Mouse (Mus musculus) midbrain, postnatal 0 days (tissue): Measurements from ENCODE around the gene Dexi. TPM values are rescaled to one million over a fixed set of nuclear protein-coding genes. Genes with fewer than 3 reads are reported as not detected.

Experiments
- ATAC-seq: fragments of 200-750 bp; cut with Nextera tagmentation; 2 replicates; pipeline ENCODE4 v1.8.0; 2017; ENCODE audit warnings: moderate number of reproducible peaks, mild to moderate bottlenecking, moderate TSS enrichment, moderate library complexity; ENCODE audit not compliant: low FRiP score
- DNase-seq: peaks from one replicate; pipeline ENCODE4 v3.0.0-alpha.2; 2015; ENCODE audit warnings: low spot score
- H3K27ac ChIP-seq: fragments of 300-500 bp; sonication (generic); 2 replicates; pipeline ENCODE4 v1.5.1; 2014; ENCODE audit warnings: low read depth, mild to moderate bottlenecking, low read length, mixed read lengths
- H3K27me3 ChIP-seq: fragments of 300-500 bp; sonication (generic); 2 replicates; pipeline ENCODE4 v1.6.1; 2014; ENCODE audit warnings: low read length, control low read depth, mixed read lengths; ENCODE audit not compliant: insufficient read depth
- H3K36me3 ChIP-seq: fragments of 300-500 bp; sonication (generic); 2 replicates; pipeline ENCODE4 v1.6.1; 2014; ENCODE audit warnings: low read length, control low read depth, mixed read lengths; ENCODE audit not compliant: insufficient read depth
- H3K4me1 ChIP-seq: fragments of 300-500 bp; sonication (generic); 2 replicates; pipeline ENCODE4 v1.6.1; 2014; ENCODE audit warnings: mild to moderate bottlenecking, control low read depth, antibody characterized with exemption, low read length, mixed read lengths; ENCODE audit not compliant: insufficient read depth
- H3K4me2 ChIP-seq: fragments of 300-500 bp; sonication (generic); 2 replicates; pipeline ENCODE4 v1.6.1; 2014; ENCODE audit warnings: low read depth, mild to moderate bottlenecking, low read length, mixed read lengths; ENCODE audit not compliant: poor library complexity, severe bottlenecking
- H3K4me3 ChIP-seq: fragments of 300-500 bp; sonication (generic); 2 replicates; pipeline ENCODE4 v1.5.1; 2014; ENCODE audit warnings: low read depth, mild to moderate bottlenecking, low read length, moderate library complexity
- H3K9ac ChIP-seq: fragments of 300-500 bp; sonication (generic); replicated peaks from 2 replicates; pipeline ENCODE4 v1.6.1; 2014; ENCODE audit warnings: mild to moderate bottlenecking, low read length, moderate library complexity, mixed read lengths; ENCODE audit not compliant: poor library complexity, severe bottlenecking
- H3K9me3 ChIP-seq: fragments of 300-500 bp; sonication (generic); 2 replicates; pipeline ENCODE4 v1.6.1; 2016; ENCODE audit warnings: low read length, control low read depth
- CTCF ChIP-seq: IDR thresholded peaks from 2 replicates; pipeline ENCODE4 v1.5.1; 2016; ENCODE audit warnings: antibody characterized with exemption, mild to moderate bottlenecking
- WGBS: fragments of 180-500 bp; shearing (Covaris S2); extraction: QIAGEN DNeasy Blood & Tissue Kit; methylation state at CpG from one replicate; pipeline ENCODE4 v1.1.7; 2014; 5-methylcytosine and 5-hydroxymethylcytosine counted together
- polyA plus RNA-seq: library from polyadenylated mRNA; unstranded; fragments of >200 nt; fragmentation: Nextera tagmentation; extraction: Ambion mirVana; gene quantifications from 2 replicates; pipeline ENCODE4 v1.2.1, GENCODE M21; 2015
- total RNA-seq: library from RNA; depleted of rRNA; stranded (reverse); fragments of >200 nt; gene quantifications from 2 replicates; pipeline ENCODE4 v1.2.3, GENCODE M21; 2014

Dexi gene
- total and polyA plus RNA-seq, 2 experiments from 2014 or later, result 18.2 to 38.0 TPM

DNA sequence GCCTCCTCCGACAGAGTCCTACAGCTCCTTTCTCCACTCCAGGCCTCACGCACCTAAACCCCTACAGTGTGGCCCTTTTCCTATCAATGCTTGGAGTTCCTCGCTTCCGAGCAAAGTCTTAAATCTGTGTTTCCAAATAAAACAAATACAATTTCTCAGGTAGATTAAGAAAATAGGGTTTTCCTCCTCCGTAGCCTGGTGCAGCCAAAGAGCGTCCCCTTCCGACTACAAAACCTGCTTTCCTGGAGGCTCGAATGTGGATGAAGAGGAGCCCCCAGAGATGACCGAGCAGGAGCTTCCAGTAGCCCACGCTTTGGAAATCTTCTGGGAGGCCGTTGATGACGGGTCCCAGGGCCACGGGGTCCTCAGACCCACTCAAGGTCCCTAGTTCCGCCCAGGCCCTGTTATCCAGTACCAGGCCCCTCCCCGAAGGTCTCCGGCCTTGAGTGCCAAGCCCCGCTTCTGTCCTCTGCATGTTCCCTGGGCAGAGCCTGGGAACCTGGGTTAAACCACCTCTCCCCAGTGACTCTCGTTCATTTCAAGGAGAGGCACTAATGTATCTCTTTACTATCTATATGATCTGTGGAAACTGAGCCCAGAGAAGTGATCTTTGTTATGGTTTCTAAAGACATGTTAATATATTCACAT is 52.2 kb downstream of the Dexi start:
- 0 out of 2 replicates have a peak, but pooled peaks cover 5% of the 10 kb centered on the region for H3K27me3 ChIP-seq
- no peaks in the 10 kb centered on the region for H3K9me3 ChIP-seq
- H3K36me3 ChIP-seq, result no peaks in the 10 kb centered on the region
- no peaks in the 10 kb centered on the region for H3K4me1 ChIP-seq
- DNase-seq, result no peak
- no peak overlapping the region for H3K4me2 ChIP-seq
- no peak overlapping the region for H3K27ac ChIP-seq
- no peak overlapping the region for H3K9ac ChIP-seq
- ATAC-seq, result no peak
- TF ChIP-seq CTCF, result no peak
- WGBS, result 84% methylated on average over 18 of the region's 18 CpGs
- no peak overlapping the region for H3K4me3 ChIP-seq

DNA sequence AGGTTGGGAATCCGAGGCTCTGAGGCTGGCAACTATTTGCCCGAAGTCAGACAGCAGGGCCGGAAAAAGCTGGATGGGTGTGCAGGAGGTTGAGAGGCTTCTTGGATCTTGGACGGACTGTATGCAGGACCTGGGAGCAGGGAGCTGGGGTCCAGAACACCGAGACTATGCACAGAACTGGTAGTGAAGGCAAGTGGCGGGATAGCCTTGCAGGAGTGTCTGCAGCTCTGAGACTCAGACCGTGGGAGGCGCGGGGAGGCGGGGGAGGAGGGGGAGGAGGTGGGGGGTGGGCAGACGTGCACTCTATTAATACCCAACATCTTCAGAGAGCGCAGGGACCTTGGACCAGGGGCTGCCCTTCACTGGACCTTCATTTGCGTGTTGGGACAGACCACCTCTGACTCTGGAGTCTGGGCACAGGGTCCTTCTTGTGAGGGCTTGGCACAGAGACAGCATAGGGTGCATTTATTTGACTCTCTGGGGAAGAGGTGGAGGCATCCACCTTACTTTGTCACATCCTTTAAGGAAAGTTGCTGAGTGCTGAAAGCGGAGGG is 52.9 kb downstream of the Dexi start:
- TF ChIP-seq CTCF, result no peak
- Histone ChIP-seq H3K4me3 (no peak overlapping the region), H3K27ac (no peak overlapping the region), H3K36me3 (no peaks in the 10 kb centered on the region), H3K4me1 (no peaks in the 10 kb centered on the region), H3K27me3 (0 out of 2 replicates have a peak, but pooled peaks cover 5% of the 10 kb centered on the region), H3K9ac (no peak overlapping the region), H3K4me2 (peak overlapping the region; percentile 33), H3K9me3 (no peaks in the 10 kb centered on the region)
- ATAC-seq (no peak), DNase-seq (no peak)
- 23% methylated on average over 14 of the region's 14 CpGs for WGBS

DNA sequence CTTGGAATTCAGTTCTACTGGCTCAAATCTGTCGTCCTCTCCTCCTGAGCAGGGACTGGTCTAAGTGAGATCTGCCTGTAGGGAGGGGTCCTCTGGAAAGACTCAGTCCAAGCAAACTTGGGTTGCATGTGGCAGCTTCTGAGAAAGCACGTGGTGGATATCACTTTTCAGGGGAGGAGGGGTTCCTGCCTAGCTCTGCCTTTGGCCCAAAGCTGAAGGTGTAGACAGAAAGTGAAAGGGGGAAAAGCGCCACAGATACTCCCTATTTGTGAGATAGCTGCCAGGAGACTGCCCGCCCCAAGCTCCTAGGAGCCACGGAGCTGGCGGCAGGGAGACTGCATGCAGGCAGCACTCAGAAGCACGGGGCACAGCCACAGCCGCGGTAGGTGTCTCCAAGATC is 53.4 kb downstream of the Dexi start:
- H3K4me3 ChIP-seq, result no peak overlapping the region
- TF ChIP-seq CTCF, result no peak
- DNase-seq (no peak), ATAC-seq (no peak)
- no peaks in the 10 kb centered on the region for H3K36me3 ChIP-seq
- no peaks in the 10 kb centered on the region for H3K4me1 ChIP-seq
- H3K27me3 ChIP-seq, result 0 out of 2 replicates have a peak, but pooled peaks cover 5% of the 10 kb centered on the region
- no peak overlapping the region for H3K27ac ChIP-seq
- 8% methylated on average over 9 of the region's 9 CpGs for WGBS
- no peak overlapping the region for H3K9ac ChIP-seq
- H3K9me3 ChIP-seq, result no peaks in the 10 kb centered on the region
- peak overlapping the region; percentile 33 for H3K4me2 ChIP-seq

DNA sequence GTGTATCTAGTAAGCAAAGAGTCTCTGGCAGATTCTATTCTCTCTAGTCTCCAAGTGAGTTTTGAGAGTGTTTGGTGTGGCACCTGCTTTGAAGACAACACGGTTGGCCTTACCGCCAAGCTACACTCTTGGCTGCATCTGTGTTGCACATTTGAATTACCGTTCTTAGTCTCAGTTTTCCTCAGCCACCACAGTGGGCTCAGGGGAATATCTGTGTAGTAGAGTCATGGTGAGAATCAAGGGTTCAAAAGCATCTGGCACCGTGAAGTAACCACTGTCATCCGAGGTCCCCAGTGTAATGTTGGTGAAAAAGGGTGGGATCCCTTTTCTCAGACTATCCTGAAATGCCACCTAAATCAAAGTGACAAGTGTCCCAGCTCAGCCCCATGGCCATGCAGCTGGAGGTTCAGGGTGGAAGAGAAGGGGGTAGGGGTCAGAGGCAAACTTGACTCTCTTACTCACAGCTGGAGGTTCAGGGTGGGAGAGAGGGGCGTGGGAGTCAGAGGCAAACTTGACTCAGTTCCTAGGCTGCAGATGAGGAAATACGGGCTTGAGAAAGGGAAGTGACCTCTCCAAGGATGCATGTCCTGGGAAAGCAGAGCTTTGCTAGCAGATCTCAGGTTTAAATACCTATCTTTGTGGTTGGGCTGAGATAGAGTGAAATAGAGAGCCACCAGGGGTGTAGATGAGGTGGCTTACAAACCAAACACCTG is 53.9 kb downstream of the Dexi start:
- ATAC-seq, result no peak
- H3K9me3 ChIP-seq, result no peaks in the 10 kb centered on the region
- no peak overlapping the region for H3K4me3 ChIP-seq
- H3K27ac ChIP-seq, result no peak overlapping the region
- H3K4me2 ChIP-seq, result no peak overlapping the region
- DNase-seq, result no peak
- no peaks in the 10 kb centered on the region for H3K4me1 ChIP-seq
- H3K9ac ChIP-seq, result no peak overlapping the region
- 0 out of 2 replicates have a peak, but pooled peaks cover 5% of the 10 kb centered on the region for H3K27me3 ChIP-seq
- 82% methylated on average over 7 of the region's 7 CpGs for WGBS
- no peaks in the 10 kb centered on the region for H3K36me3 ChIP-seq
- no peak for TF ChIP-seq CTCF

DNA sequence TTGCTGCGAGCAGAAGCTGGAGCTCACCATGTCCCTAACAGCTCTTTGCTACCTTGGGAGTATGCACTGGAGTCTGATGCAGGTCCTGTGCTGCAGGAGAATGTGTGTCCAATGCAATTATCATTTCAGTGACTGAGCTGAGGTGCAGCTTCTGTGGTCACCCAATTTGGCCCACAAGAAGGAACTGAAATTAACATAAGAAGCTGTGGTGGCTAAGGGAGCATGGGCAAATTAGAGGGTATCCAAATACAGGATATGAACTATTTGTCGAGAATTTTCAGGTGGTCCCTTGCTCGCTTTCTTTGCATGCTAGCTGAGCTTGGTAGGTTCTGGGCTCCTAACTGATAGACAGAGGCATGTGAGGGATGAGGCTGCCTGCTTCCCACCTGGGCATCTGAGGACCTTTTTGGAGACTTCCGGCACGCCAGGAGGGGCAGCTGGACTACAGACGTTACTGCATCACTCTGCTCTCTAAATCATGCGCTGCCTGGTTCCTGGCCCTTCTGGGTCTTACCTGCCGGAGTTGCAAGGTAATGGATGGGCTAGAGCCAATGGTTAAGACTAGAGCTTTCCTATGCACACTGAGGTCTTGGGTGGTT is 54.9 kb downstream of the Dexi start:
- DNase-seq (no peak), ATAC-seq (no peak)
- TF ChIP-seq CTCF, result no peak
- Histone ChIP-seq H3K4me3 (no peak overlapping the region), H3K36me3 (no peaks in the 10 kb centered on the region), H3K27ac (no peak overlapping the region), H3K4me1 (no peaks in the 10 kb centered on the region), H3K9me3 (no peaks in the 10 kb centered on the region), H3K4me2 (no peak overlapping the region), H3K9ac (no peak overlapping the region), H3K27me3 (0 out of 2 replicates have a peak, but pooled peaks cover 5% of the 10 kb centered on the region)
- WGBS, result 90% methylated on average over 8 of the region's 8 CpGs
